Mouse (Mus musculus) CH12.LX (cell line): ENCODE data around the gene Tjap1.

Experiments used
- BHLHE40 ChIP-seq: IDR thresholded peaks from 2 replicates; pipeline ENCODE4 v1.6.1; 2011; ENCODE audit warnings: mild to moderate bottlenecking, low read depth, low read length, improper control_type of control experiment
- CHD1 ChIP-seq: IDR thresholded peaks from 2 replicates; pipeline ENCODE4 v1.6.1; 2012; ENCODE audit warnings: low read depth, low read length, improper control_type of control experiment, inconsistent platforms
- CTCF ChIP-seq, 2 experiments: IDR thresholded peaks in 1 of 2; conservative IDR thresholded peaks in 1 of 2; 2 replicates each; pipeline ENCODE4 v1.5.1; 2011 to 2012; ENCODE audit warnings: low read depth in 2 of 2, low read length in 2 of 2, improper control_type of control experiment in 1 of 2, inconsistent platforms in 1 of 2, mild to moderate bottlenecking in 1 of 2, moderate library complexity in 1 of 2
- ELF1 ChIP-seq: IDR thresholded peaks from 2 replicates; pipeline ENCODE4 v1.6.1; 2014; ENCODE audit warnings: low read depth, mild to moderate bottlenecking, inconsistent platforms, low read length, improper control_type of control experiment
- EP300 ChIP-seq: IDR thresholded peaks from 2 replicates; pipeline ENCODE4 v1.6.1; 2011; ENCODE audit warnings: low read length, improper control_type of control experiment
- JUND ChIP-seq: conservative IDR thresholded peaks from 2 replicates; pipeline ENCODE4 v1.6.1; 2011; ENCODE audit warnings: low read depth, low read length, improper control_type of control experiment
- MAX ChIP-seq: IDR thresholded peaks from 2 replicates; pipeline ENCODE4 v1.6.1; 2011; ENCODE audit warnings: low read length, improper control_type of control experiment
- POLR2A ChIP-seq: IDR thresholded peaks from 2 replicates; pipeline ENCODE4 v1.6.1; 2011; ENCODE audit warnings: low read depth, mild to moderate bottlenecking, improper control_type of control experiment, low read length
- RAD21 ChIP-seq: IDR thresholded peaks from 2 replicates; pipeline ENCODE4 v1.6.1; 2011; ENCODE audit warnings: low read depth, mild to moderate bottlenecking, low read length, improper control_type of control experiment, moderate library complexity
- RCOR1 ChIP-seq: conservative IDR thresholded peaks from 2 replicates; pipeline ENCODE4 v1.6.1; 2012; ENCODE audit warnings: low read depth, mild to moderate bottlenecking, inconsistent platforms, low read length, improper control_type of control experiment
- SMC3 ChIP-seq: IDR thresholded peaks from 2 replicates; pipeline ENCODE4 v1.6.1; 2011; ENCODE audit warnings: low read depth, low read length, improper control_type of control experiment
- TCF12 ChIP-seq: IDR thresholded peaks from 2 replicates; pipeline ENCODE4 v1.6.1; 2014; ENCODE audit warnings: low read depth, mild to moderate bottlenecking, inconsistent platforms, low read length, improper control_type of control experiment
- ZC3H11A ChIP-seq: IDR thresholded peaks from 2 replicates; pipeline ENCODE4 v1.6.1; 2012; ENCODE audit warnings: low read depth, mild to moderate bottlenecking, inconsistent platforms, low read length, improper control_type of control experiment

- no peak for TF ChIP-seq RAD21
- no peak for TF ChIP-seq EP300
- TF ChIP-seq MAX, result no peak
- no peak for TF ChIP-seq CTCF (conservative IDR thresholded peaks at IDR 0.05 in 1 of 2, IDR thresholded peaks at IDR 0.05 in 1 of 2; ENCODE audit: low read depth in 2 of 2, low read length in 2 of 2)
- TF ChIP-seq POLR2A, result no peak
- TF ChIP-seq SMC3, result no peak
- no peak for TF ChIP-seq CHD1
- TF ChIP-seq RCOR1, result no peak
- TF ChIP-seq TCF12, result no peak
- TF ChIP-seq BHLHE40, result no peak
- no peak for TF ChIP-seq ZC3H11A
- TF ChIP-seq ELF1, result no peak
- TF ChIP-seq JUND, result no peak
Observed at GRCm38 (mm10) chr17:46274465-46274864, 8.4 kb downstream of the Tjap1 start.
